Mouse (Mus musculus) hindbrain, postnatal 0 days (tissue): ENCODE measurements around the gene Olfr1052. TPM values are rescaled to one million over a fixed set of nuclear protein-coding genes. Genes with fewer than 3 reads are reported as not detected.
"Not testable (repeated sequence)": the region's sequence is repeated elsewhere in the genome, so short reads cannot be mapped to it uniquely, and the experiment has no call there.

ENCODE experiments used
- ATAC-seq: fragments of 200-750 bp; cut with Nextera tagmentation; 2 replicates; pipeline ENCODE4 v1.8.0; 2017; ENCODE audit warnings: mild to moderate bottlenecking, moderate TSS enrichment, moderate library complexity
- DNase-seq: peaks from one replicate; pipeline ENCODE4 v3.0.0-alpha.2; 2015; ENCODE audit warnings: low spot score
- H3K27ac ChIP-seq: fragments of 300-500 bp; sonication (generic); 2 replicates; pipeline ENCODE4 v1.5.1; 2014; ENCODE audit warnings: mild to moderate bottlenecking
- H3K27me3 ChIP-seq: fragments of 300-500 bp; sonication (generic); 2 replicates; pipeline ENCODE4 v1.6.1; 2014; ENCODE audit warnings: low read length, mixed read lengths; ENCODE audit not compliant: insufficient read depth
- H3K36me3 ChIP-seq: fragments of 300-500 bp; sonication (generic); 2 replicates; pipeline ENCODE4 v1.6.1; 2014; ENCODE audit warnings: low read length, mixed read lengths; ENCODE audit not compliant: insufficient read depth
- H3K4me1 ChIP-seq: fragments of 300-500 bp; sonication (generic); 2 replicates; pipeline ENCODE4 v1.6.1; 2014; ENCODE audit warnings: antibody characterized with exemption, low read length, mixed read lengths; ENCODE audit not compliant: insufficient read depth
- H3K4me2 ChIP-seq: fragments of 300-500 bp; sonication (generic); 2 replicates; pipeline ENCODE4 v1.6.1; 2014; ENCODE audit warnings: low read depth, mild to moderate bottlenecking, low read length, moderate library complexity, mixed read lengths
- H3K4me3 ChIP-seq: fragments of 300-500 bp; sonication (generic); 2 replicates; pipeline ENCODE4 v1.5.1; 2014; ENCODE audit warnings: low read length
- H3K9ac ChIP-seq: fragments of 300-500 bp; sonication (generic); replicated peaks from 2 replicates; pipeline ENCODE4 v1.6.1; 2014; ENCODE audit warnings: mild to moderate bottlenecking, low read length, moderate library complexity, mixed read lengths
- H3K9me3 ChIP-seq: fragments of 300-500 bp; sonication (generic); 2 replicates; pipeline ENCODE4 v1.6.1; 2016; ENCODE audit warnings: low read length, mixed read lengths
- CTCF ChIP-seq: IDR thresholded peaks from 2 replicates; pipeline ENCODE4 v1.5.1; 2016; ENCODE audit warnings: antibody characterized with exemption, control low read depth, low read depth
- WGBS: fragments of 180-500 bp; shearing (Covaris S2); extraction: QIAGEN DNeasy Blood & Tissue Kit; methylation state at CpG from one replicate; pipeline ENCODE4 v1.1.7; 2014; 5-methylcytosine and 5-hydroxymethylcytosine counted together
- polyA plus RNA-seq: library from polyadenylated mRNA; unstranded; fragments of >200 nt; fragmentation: Nextera tagmentation; extraction: Ambion mirVana; gene quantifications from 2 replicates; pipeline ENCODE4 v1.2.1, GENCODE M21; 2015
- total RNA-seq: library from RNA; depleted of rRNA; stranded (reverse); fragments of >200 nt; gene quantifications from 2 replicates; pipeline ENCODE4 v1.2.3, GENCODE M21; 2014; rRNA removed

The Olfr1052 gene
- 0.37 TPM in 1 of 2 replicates, not detected in the other for total RNA-seq
- polyA plus RNA-seq = not detected in 2 replicates

- H3K36me3 ChIP-seq = no peaks in the 10 kb centered on the region
- H3K4me3 ChIP-seq = no peak within 1 kb of the TSS
- DNase-seq (no peak), ATAC-seq (no peak)
- no peaks in the 10 kb centered on the region for H3K9me3 ChIP-seq
- H3K9ac ChIP-seq = no peak within 1 kb of the TSS
- no peaks in the 10 kb centered on the region for H3K27me3 ChIP-seq
- no peak within 1 kb of the TSS for H3K4me2 ChIP-seq
- TF ChIP-seq CTCF = no peak
- no peaks in the 10 kb centered on the region for H3K4me1 ChIP-seq
- H3K27ac ChIP-seq = no peak within 1 kb of the TSS
These were observed at the start of gene Olfr1052 for GRCm38 (mm10) chr2:86292155-86292554. Olfr1052 (plus strand) TSS chr2:86292455.

- H3K4me1 ChIP-seq, ATAC-seq, DNase-seq, H3K4me2 ChIP-seq, H3K4me3 ChIP-seq, H3K27me3 ChIP-seq, H3K9ac ChIP-seq, H3K9me3 ChIP-seq, H3K27ac ChIP-seq, H3K36me3 ChIP-seq: not testable (repeated sequence)
These were observed 34.0 kb upstream of the Olfr1052 start, which contains the start of gene Olfr1049 for GRCm38 (mm10) chr2:86258228-86258627. Olfr1049 (minus strand) TSS chr2:86258328.

- H3K27ac ChIP-seq, H3K4me2 ChIP-seq, H3K4me1 ChIP-seq, H3K4me3 ChIP-seq, H3K9ac ChIP-seq, H3K27me3 ChIP-seq, H3K36me3 ChIP-seq, DNase-seq, H3K9me3 ChIP-seq, ATAC-seq: not testable (repeated sequence)
These were observed 13.3 kb upstream of the Olfr1052 start, which contains the start of gene Olfr1051 for GRCm38 (mm10) chr2:86278988-86279387. Olfr1051 (minus strand) TSS chr2:86279088.

- Histone ChIP-seq H3K27me3 (no peaks in the 10 kb centered on the region), H3K9ac (no peak within 1 kb of the TSS), H3K36me3 (no peaks in the 10 kb centered on the region), H3K4me3 (no peak within 1 kb of the TSS), H3K9me3 (no peaks in the 10 kb centered on the region), H3K4me2 (no peak within 1 kb of the TSS), H3K4me1 (no peaks in the 10 kb centered on the region), H3K27ac (no peak within 1 kb of the TSS)
- ATAC-seq (no peak), DNase-seq (no peak)
- no peak for TF ChIP-seq CTCF
- WGBS = 68% methylated on average over 3 of the region's 3 CpGs
These were observed 22.9 kb downstream of the Olfr1052 start, which contains the start of gene Olfr1053 for GRCm38 (mm10) chr2:86315184-86315583. Olfr1053 (minus strand) TSS chr2:86315284.

GRCm38 (mm10) chr2:86335333-86335732, 43.1 kb downstream of the Olfr1052 start, which contains the start of gene Olfr1054:
Olfr1054 (minus strand) TSS chr2:86335433.
- H3K9ac ChIP-seq = no peak within 1 kb of the TSS
- H3K36me3 ChIP-seq = no peaks in the 10 kb centered on the region
- no peak within 1 kb of the TSS for H3K4me3 ChIP-seq
- ATAC-seq (no peak), DNase-seq (no peak)
- H3K27ac ChIP-seq = no peak within 1 kb of the TSS
- no peaks in the 10 kb centered on the region for H3K4me1 ChIP-seq
- TF ChIP-seq CTCF = no peak
- WGBS = 88% methylated on average over 3 of the region's 3 CpGs
- no peak within 1 kb of the TSS for H3K4me2 ChIP-seq
- no peaks in the 10 kb centered on the region for H3K9me3 ChIP-seq
- no peaks in the 10 kb centered on the region for H3K27me3 ChIP-seq

Other genes starting within 250 kb of the Olfr1052 start
- 0.05 TPM in 1 of 2 replicates, not detected in the other for gene Olfr1034, start 246.6 kb upstream of the Olfr1052 start, total RNA-seq
- gene Olfr1034, start 246.6 kb upstream of the Olfr1052 start, polyA plus RNA-seq = 0.04 TPM in 1 of 2 replicates, not detected in the other
- gene Olfr1036, start 218.5 kb upstream of the Olfr1052 start, total RNA-seq = not detected in 2 replicates
- not detected in 2 replicates for gene Olfr1036, start 218.5 kb upstream of the Olfr1052 start, polyA plus RNA-seq
- gene Olfr1037, start 205.1 kb upstream of the Olfr1052 start, total RNA-seq = not detected in 2 replicates
- not detected in 2 replicates for gene Olfr1037, start 205.1 kb upstream of the Olfr1052 start, polyA plus RNA-seq
- gene Olfr1039, start 156.5 kb upstream of the Olfr1052 start, total RNA-seq = not detected in 2 replicates
- gene Olfr1039, start 156.5 kb upstream of the Olfr1052 start, polyA plus RNA-seq = not detected in 2 replicates
- gene Olfr1040, start 145.7 kb upstream of the Olfr1052 start, total RNA-seq = not detected in 2 replicates
- gene Olfr1040, start 145.7 kb upstream of the Olfr1052 start, polyA plus RNA-seq = not detected in 2 replicates
- gene Olfr1042, start 130.6 kb upstream of the Olfr1052 start, total RNA-seq = not detected in 2 replicates
- not detected in 2 replicates for gene Olfr1042, start 130.6 kb upstream of the Olfr1052 start, polyA plus RNA-seq
- gene Olfr1043, start 124.9 kb upstream of the Olfr1052 start, total RNA-seq = not detected in 2 replicates
- gene Olfr1043, start 124.9 kb upstream of the Olfr1052 start, polyA plus RNA-seq = not detected in 2 replicates
- not detected in 2 replicates for gene Olfr1044, start 114.6 kb upstream of the Olfr1052 start, total RNA-seq
- not detected in 2 replicates for gene Olfr1044, start 114.6 kb upstream of the Olfr1052 start, polyA plus RNA-seq
- gene Olfr52, start 106.8 kb upstream of the Olfr1052 start, total RNA-seq = not detected in 2 replicates
- gene Olfr52, start 106.8 kb upstream of the Olfr1052 start, polyA plus RNA-seq = not detected in 2 replicates
- not detected in 2 replicates for gene Olfr1045, start 89.4 kb upstream of the Olfr1052 start, total RNA-seq
- not detected in 2 replicates for gene Olfr1045, start 89.4 kb upstream of the Olfr1052 start, polyA plus RNA-seq
- not detected in 2 replicates for gene Olfr1046, start 73.1 kb upstream of the Olfr1052 start, total RNA-seq
- not detected in 2 replicates for gene Olfr1046, start 73.1 kb upstream of the Olfr1052 start, polyA plus RNA-seq
- not detected in 2 replicates for gene Olfr1047, start 61.1 kb upstream of the Olfr1052 start, total RNA-seq
- gene Olfr1047, start 61.1 kb upstream of the Olfr1052 start, polyA plus RNA-seq = not detected in 2 replicates
- not detected in 2 replicates for gene Olfr1048, start 52.2 kb upstream of the Olfr1052 start, total RNA-seq
- gene Olfr1048, start 52.2 kb upstream of the Olfr1052 start, polyA plus RNA-seq = not detected in 2 replicates
- not detected in 2 replicates for gene Olfr1049, start 34.1 kb upstream of the Olfr1052 start, total RNA-seq
- gene Olfr1049, start 34.1 kb upstream of the Olfr1052 start, polyA plus RNA-seq = not detected in 2 replicates
- not detected in 2 replicates for gene Olfr1051, start 13.4 kb upstream of the Olfr1052 start, total RNA-seq
- gene Olfr1051, start 13.4 kb upstream of the Olfr1052 start, polyA plus RNA-seq = not detected in 2 replicates
- not detected in 2 replicates for gene Olfr1053, start 22.8 kb downstream of the Olfr1052 start, total RNA-seq
- not detected in 2 replicates for gene Olfr1053, start 22.8 kb downstream of the Olfr1052 start, polyA plus RNA-seq
- not detected in 2 replicates for gene Olfr1054, start 43.0 kb downstream of the Olfr1052 start, total RNA-seq
- not detected in 2 replicates for gene Olfr1054, start 43.0 kb downstream of the Olfr1052 start, polyA plus RNA-seq
- not detected in 2 replicates for gene Olfr1055, start 57.8 kb downstream of the Olfr1052 start, total RNA-seq
- gene Olfr1055, start 57.8 kb downstream of the Olfr1052 start, polyA plus RNA-seq = not detected in 2 replicates
- gene Olfr1056, start 70.0 kb downstream of the Olfr1052 start, total RNA-seq = not detected in 2 replicates
- not detected in 2 replicates for gene Olfr1056, start 70.0 kb downstream of the Olfr1052 start, polyA plus RNA-seq
- gene Olfr1057, start 85.9 kb downstream of the Olfr1052 start, total RNA-seq = not detected in 2 replicates
- not detected in 2 replicates for gene Olfr1057, start 85.9 kb downstream of the Olfr1052 start, polyA plus RNA-seq
- not detected in 2 replicates for gene Olfr1058, start 96.1 kb downstream of the Olfr1052 start, total RNA-seq
- gene Olfr1058, start 96.1 kb downstream of the Olfr1052 start, polyA plus RNA-seq = not detected in 2 replicates
- not detected in 2 replicates for gene Olfr1061, start 121.6 kb downstream of the Olfr1052 start, total RNA-seq
- gene Olfr1061, start 121.6 kb downstream of the Olfr1052 start, polyA plus RNA-seq = not detected in 2 replicates
- gene Olfr1062, start 134.3 kb downstream of the Olfr1052 start, total RNA-seq = not detected in 2 replicates
- not detected in 2 replicates for gene Olfr1062, start 134.3 kb downstream of the Olfr1052 start, polyA plus RNA-seq
- not detected in 2 replicates for gene Olfr1065, start 158.1 kb downstream of the Olfr1052 start, total RNA-seq
- not detected in 2 replicates for gene Olfr1065, start 158.1 kb downstream of the Olfr1052 start, polyA plus RNA-seq
- gene Olfr1066, start 163.8 kb downstream of the Olfr1052 start, total RNA-seq = not detected in 2 replicates
- not detected in 2 replicates for gene Olfr1066, start 163.8 kb downstream of the Olfr1052 start, polyA plus RNA-seq
- not detected in 2 replicates for gene Olfr228, start 194.9 kb downstream of the Olfr1052 start, total RNA-seq
- not detected in 2 replicates for gene Olfr228, start 194.9 kb downstream of the Olfr1052 start, polyA plus RNA-seq
- gene Olfr1076, start 216.0 kb downstream of the Olfr1052 start, total RNA-seq = not detected in 2 replicates
- gene Olfr1076, start 216.0 kb downstream of the Olfr1052 start, polyA plus RNA-seq = not detected in 2 replicates